Comparison of ENCODE assay signal across 9 mouse cellular contexts in the genomic region with DNA sequence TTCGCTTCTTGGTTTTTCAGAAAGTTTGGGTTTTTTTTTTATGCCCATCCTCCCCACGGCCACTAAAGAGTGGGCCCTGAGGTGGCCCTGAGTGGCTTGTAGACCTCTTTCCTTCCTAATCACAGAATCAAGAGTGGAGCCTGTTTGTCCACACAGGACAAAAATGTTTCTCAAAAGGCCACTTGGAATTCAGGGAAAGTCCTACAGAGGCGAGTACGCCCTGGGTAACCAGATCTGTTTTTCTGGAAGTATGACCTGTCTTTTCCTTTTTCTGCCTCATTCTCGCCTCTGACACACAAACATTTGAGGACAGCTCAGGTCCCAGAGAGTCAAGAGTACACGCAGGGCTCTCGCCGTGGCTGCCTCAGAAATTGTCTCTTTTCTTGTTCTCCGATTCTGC. TPM values are rescaled to one million over a fixed set of nuclear protein-coding genes. Genes with fewer than 3 reads are reported as not detected.
DNase-seq lines count a peak whose midpoint lies in the region; ATAC-seq lines count a peak whose summit lies in the region.
"Had no signal": no experiment of that assay in that cellular context is flagged by ENCODE, and none has a peak within 500 bp of the region (broad histone marks: within the 10 kb centered on the region; RNA-seq: fewer than 3 reads in every experiment).

No protein-coding gene starts in this region.

- peak; percentile 17 to 53 for DNase-seq in lung, adult 18-20 months
- DNase-seq in lung, postnatal 14 days = no peak
- peak; percentile 21 for DNase-seq in lung, postnatal 10 days
- DNase-seq in cerebellum, postnatal 14 days = no peak
- no peak for DNase-seq in layer of hippocampus, postnatal 14 days (ENCODE audit: low spot score in 2 of 2)
- no peak for DNase-seq in right cerebral cortex, postnatal 10 days (ENCODE audit: low spot score in 2 of 2)
- DNase-seq: cerebellum, adult 18-20 months had no signal

- WGBS in heart, embryonic 14.5 days = 39% methylated on average over 9 of the region's 9 CpGs

- peak overlapping the region; percentile 75 to 79 for H3K27ac ChIP-seq in heart, embryonic 14.5 days (replicated peaks in 1 of 2; ENCODE audit: control insufficient read depth in 1 of 2, insufficient read depth in 1 of 2, low read depth in 2 of 2, low read length in 2 of 2)
- H3K27ac ChIP-seq: liver, embryonic 14.5 days had no signal

- peak overlapping the region; percentile 79 for H3K9ac ChIP-seq in heart, embryonic 14.5 days (ENCODE audit: low read length)
- H3K9ac ChIP-seq: liver, embryonic 14.5 days had no signal

- H3K36me3 ChIP-seq in heart, embryonic 14.5 days (ENCODE audit: control insufficient read depth, insufficient read depth, low read length) = no peaks in the 10 kb centered on the region

- H3K4me1 ChIP-seq in heart, embryonic 14.5 days (ENCODE audit: control insufficient read depth in 2 of 2, insufficient read depth in 2 of 2, low read length in 2 of 2) = peaks cover 25 to 35% of the 10 kb centered on the region in 2 experiments

- peak overlapping the region; percentile 96 for H3K4me2 ChIP-seq in heart, embryonic 14.5 days (ENCODE audit: low read length)

- H3K4me3 ChIP-seq in heart, embryonic 14.5 days (ENCODE audit: control insufficient read depth in 1 of 2, insufficient read depth in 1 of 2, low read depth in 1 of 2, low read length in 2 of 2) = peak overlapping the region; percentile 56 to 62; a peak in 2 of 4 replicates

- no peak for ATAC-seq in heart, embryonic 14.5 days (ENCODE audit: insufficient number of reproducible peaks, insufficient read depth, low FRiP score, low read depth)

- no peaks in the 10 kb centered on the region for H3K9me3 ChIP-seq in heart, embryonic 14.5 days (ENCODE audit: control insufficient read depth, low read length)

- no peaks in the 10 kb centered on the region for H3K27me3 ChIP-seq in heart, embryonic 14.5 days (ENCODE audit: control insufficient read depth, insufficient read depth, low read length)

RNA-seq across cellular contexts. Expression of a gene that starts 1.5 kb away (rescaled TPM):
- polyA plus RNA-seq in heart, embryonic 14.5 days (2014; fragmentation: Nextera tagmentation; extraction: Ambion mirVana) = 9.7 and 12.1 TPM in 2 replicates
- total RNA-seq in layer of hippocampus, postnatal 14 days (2021) = 10 to 100 TPM; 12.8 to 13.4 TPM

RNA-seq across cellular contexts. Expression of a gene that starts 19.6 kb away (rescaled TPM):
- polyA plus RNA-seq in heart, embryonic 14.5 days (2014; fragmentation: Nextera tagmentation; extraction: Ambion mirVana) = 0.31 TPM in 2 replicates
- total RNA-seq in layer of hippocampus, postnatal 14 days (2021) = under 1 TPM; 0.38 to 0.85 TPM
- polyA plus RNA-seq: liver, embryonic 14.5 days had no signal

RNA-seq across cellular contexts. Expression of a gene that starts 59.2 kb away (rescaled TPM):
- polyA plus RNA-seq in heart, embryonic 14.5 days (2014; fragmentation: Nextera tagmentation; extraction: Ambion mirVana) = 0.38 TPM in 1 of 2 replicates, not detected in the other
- total RNA-seq in layer of hippocampus, postnatal 14 days (2021) = 100 to 1,000 TPM; 183 to 186 TPM

Comparison
In these comparisons a context has a peak if more than half of its experiments do, and no peak if none do; other contexts are left out.
1. DNase-seq: peak in lung, adult 18-20 months (2 of 2) and lung, postnatal 10 days (single experiment); none in lung, postnatal 14 days (single experiment), cerebellum, postnatal 14 days (0 of 2), layer of hippocampus, postnatal 14 days (0 of 2) and right cerebral cortex, postnatal 10 days (0 of 2).